Mouse (Mus musculus) heart, embryonic 15.5 days (tissue): Measurements from ENCODE around the gene Ulk4. TPM values are rescaled to one million over a fixed set of nuclear protein-coding genes. Genes with fewer than 3 reads are reported as not detected.
"Not testable (repeated sequence)": the region's sequence is repeated elsewhere in the genome, so short reads cannot be mapped to it uniquely, and the experiment has no call there.

Source experiments
- ATAC-seq: fragments of 200-750 bp; cut with Nextera tagmentation; replicated peaks from 2 replicates; pipeline ENCODE4 v1.8.0; 2017; ENCODE audit warnings: low read depth, moderate TSS enrichment; ENCODE audit not compliant: insufficient number of reproducible peaks, insufficient read depth, low FRiP score
- H3K27ac ChIP-seq: fragments of 300-500 bp; sonication (generic); 2 replicates; pipeline ENCODE4 v1.5.1; 2015; ENCODE audit warnings: mild to moderate bottlenecking, inconsistent platforms
- H3K27me3 ChIP-seq: fragments of 300-500 bp; sonication (generic); 2 replicates; pipeline ENCODE4 v1.6.1; 2015; ENCODE audit warnings: inconsistent platforms
- H3K36me3 ChIP-seq: fragments of 300-500 bp; sonication (generic); 2 replicates; pipeline ENCODE4 v1.6.1; 2015; ENCODE audit warnings: mild to moderate bottlenecking, inconsistent platforms
- H3K4me1 ChIP-seq: fragments of 300-500 bp; sonication (generic); replicated peaks from 2 replicates; pipeline ENCODE4 v1.6.1; 2015; ENCODE audit warnings: inconsistent platforms
- H3K4me2 ChIP-seq: fragments of 300-500 bp; sonication (generic); 2 replicates; pipeline ENCODE4 v1.6.1; 2015; ENCODE audit warnings: inconsistent platforms, mild to moderate bottlenecking, moderate library complexity
- H3K4me3 ChIP-seq: fragments of 300-500 bp; sonication (generic); 2 replicates; pipeline ENCODE4 v1.5.1; 2015; ENCODE audit warnings: mild to moderate bottlenecking, inconsistent platforms
- H3K9ac ChIP-seq: fragments of 300-500 bp; sonication (generic); 2 replicates; pipeline ENCODE4 v1.6.1; 2015; ENCODE audit warnings: mild to moderate bottlenecking, inconsistent platforms
- H3K9me3 ChIP-seq: fragments of 300-500 bp; sonication (generic); replicated peaks from 2 replicates; pipeline ENCODE4 v1.6.1; 2016; ENCODE audit warnings: inconsistent platforms
- WGBS: fragments of 180-500 bp; shearing (Covaris S2); methylation state at CpG from one replicate; pipeline ENCODE4 v1.1.7; 2015; ENCODE audit warnings: mixed read lengths; 5-methylcytosine and 5-hydroxymethylcytosine counted together
- polyA plus RNA-seq: library from polyadenylated mRNA; unstranded; fragments of >200 nt; fragmentation: Nextera tagmentation; extraction: Ambion mirVana; gene quantifications from 2 replicates; pipeline ENCODE4 v1.2.1, GENCODE M21; 2015

Ulk4 gene
- polyA plus RNA-seq, 1 experiment from 2014 or later: 89.3 TPM

DNA sequence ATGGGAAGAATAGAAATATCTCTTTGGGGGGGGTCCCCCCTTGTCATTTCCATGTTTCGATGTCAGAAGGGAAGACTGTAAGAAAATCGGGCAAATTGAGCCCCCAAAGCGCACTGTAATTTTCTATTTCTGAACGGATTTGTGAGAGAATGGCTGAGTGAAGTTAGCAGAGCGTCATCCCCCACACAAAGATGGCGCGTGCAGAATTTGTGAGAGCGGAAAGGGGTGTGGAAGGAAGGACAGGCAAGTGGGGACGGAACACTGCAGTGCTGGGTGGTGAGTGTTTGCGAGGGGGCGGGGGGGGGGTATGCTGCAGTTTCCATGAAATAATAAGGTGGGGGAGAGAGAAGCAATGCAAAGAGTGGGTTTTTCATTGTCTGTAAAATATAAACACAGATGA lies 347.9 kb downstream of the Ulk4 start, which contains the start of gene Ctnnb1:
TSS of gene Ctnnb1 (plus strand) at position 136 of the 400 bp plus-strand sequence.
- H3K4me3 ChIP-seq: no peak within 1 kb of the TSS
- H3K9me3 ChIP-seq: no peaks in the 10 kb centered on the region
- H3K4me1 ChIP-seq: peaks cover 5% of the 10 kb centered on the region
- no peaks in the 10 kb centered on the region for H3K27me3 ChIP-seq
- no peak within 1 kb of the TSS for H3K9ac ChIP-seq
- no peaks in the 10 kb centered on the region for H3K36me3 ChIP-seq
- WGBS: 85% methylated on average over 11 of the region's 11 CpGs
- no peak within 1 kb of the TSS for H3K4me2 ChIP-seq
- no peak within 1 kb of the TSS for H3K27ac ChIP-seq
- no peak for ATAC-seq

DNA sequence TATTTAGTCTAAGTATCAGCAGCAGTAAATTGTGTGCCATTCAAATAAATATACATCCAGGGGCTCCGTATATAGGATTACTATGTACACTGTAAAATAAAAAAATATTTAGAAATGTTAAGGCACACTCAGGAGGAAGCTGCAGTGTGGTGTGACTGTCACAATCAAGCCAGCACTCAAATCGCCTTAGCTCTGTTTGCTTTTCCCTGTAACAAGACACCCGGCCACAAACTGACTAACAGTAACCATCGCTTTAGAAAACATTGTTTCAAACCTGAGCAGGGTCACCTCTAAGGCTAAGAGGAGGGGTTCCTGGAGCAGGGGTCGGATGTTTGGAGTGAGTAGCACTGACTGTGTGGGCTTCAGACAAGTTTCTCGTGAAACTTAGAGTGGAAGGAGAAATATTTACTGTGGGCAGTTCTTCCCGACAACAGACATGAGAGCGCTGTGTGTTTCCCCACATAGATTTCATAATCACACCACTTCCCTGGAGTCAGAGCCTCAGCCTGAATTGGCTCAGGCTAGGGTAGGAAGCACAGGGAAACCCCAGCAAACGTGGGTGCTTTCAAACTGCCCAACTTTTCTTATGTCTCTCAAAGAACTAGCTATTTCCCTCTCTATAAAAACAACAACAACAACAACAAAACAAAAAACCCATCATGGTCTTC lies 349.9 kb downstream of the Ulk4 start:
- H3K4me1 ChIP-seq: no peaks in the 10 kb centered on the region; the same call in 1 of the 2 replicates
- no peaks in the 10 kb centered on the region for H3K36me3 ChIP-seq
- no peaks in the 10 kb centered on the region for H3K9me3 ChIP-seq
- WGBS: 28% methylated on average over 9 of the region's 9 CpGs
- ATAC-seq: no peak
- no peak overlapping the region for H3K4me3 ChIP-seq
- no peak overlapping the region for H3K4me2 ChIP-seq
- no peaks in the 10 kb centered on the region for H3K27me3 ChIP-seq
- H3K9ac ChIP-seq: no peak overlapping the region
- no peak overlapping the region for H3K27ac ChIP-seq

DNA sequence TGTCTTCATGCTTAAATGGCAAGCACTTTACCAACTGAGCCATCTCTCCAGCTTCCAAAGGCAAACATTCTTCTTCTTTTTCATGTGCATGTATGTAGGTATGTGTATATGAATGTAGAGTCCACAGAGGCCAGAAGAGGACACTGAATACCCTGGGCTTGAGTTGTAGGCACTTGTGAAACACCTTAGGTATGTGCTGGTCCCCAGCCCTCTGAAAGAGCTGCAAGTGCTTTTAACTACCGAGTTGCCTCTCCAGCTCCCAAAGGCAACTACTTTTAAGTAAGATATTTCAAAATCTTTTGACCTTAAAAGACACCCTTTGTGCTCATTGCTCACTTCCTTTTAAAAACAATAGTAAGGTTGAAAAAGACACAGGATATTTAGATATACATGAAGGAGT lies 350.9 kb downstream of the Ulk4 start:
- H3K9ac ChIP-seq: no peak overlapping the region
- no peaks in the 10 kb centered on the region for H3K9me3 ChIP-seq
- no peak overlapping the region for H3K4me2 ChIP-seq
- no peaks in the 10 kb centered on the region for H3K36me3 ChIP-seq
- no peaks in the 10 kb centered on the region; the same call in 1 of the 2 replicates for H3K4me1 ChIP-seq
- 37% methylated on average over 1 of the region's 1 CpGs for WGBS
- H3K27me3 ChIP-seq: no peaks in the 10 kb centered on the region
- H3K4me3 ChIP-seq: no peak overlapping the region
- ATAC-seq: no peak
- H3K27ac ChIP-seq: no peak overlapping the region

DNA sequence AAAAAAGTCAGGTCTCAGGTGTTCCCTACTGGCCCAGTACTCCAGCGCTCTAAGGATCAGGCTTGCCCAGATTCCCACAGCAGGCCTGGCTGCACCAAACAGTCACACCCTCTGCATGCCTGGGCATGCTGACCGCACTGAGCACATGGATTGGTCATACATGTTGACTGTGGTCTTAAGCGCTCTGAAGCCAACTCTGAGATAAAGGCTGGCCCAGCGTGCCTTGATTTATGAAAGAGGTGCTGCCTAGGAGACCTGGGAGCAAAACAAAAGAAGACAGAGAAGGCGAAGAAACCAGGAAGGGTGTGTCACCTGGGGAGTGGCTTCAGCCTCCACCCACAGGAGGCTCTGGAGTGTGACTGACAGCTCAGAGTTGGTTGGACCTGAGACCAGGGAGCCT lies 357.9 kb downstream of the Ulk4 start:
- no peaks in the 10 kb centered on the region for H3K27me3 ChIP-seq
- peaks cover 11% of the 10 kb centered on the region for H3K4me1 ChIP-seq
- no peak overlapping the region for H3K4me3 ChIP-seq
- 57% methylated on average over 5 of the region's 5 CpGs for WGBS
- H3K9ac ChIP-seq: no peak overlapping the region
- no peaks in the 10 kb centered on the region for H3K9me3 ChIP-seq
- no peak overlapping the region for H3K27ac ChIP-seq
- no peaks in the 10 kb centered on the region for H3K36me3 ChIP-seq
- no peak overlapping the region for H3K4me2 ChIP-seq
- ATAC-seq: no peak

DNA sequence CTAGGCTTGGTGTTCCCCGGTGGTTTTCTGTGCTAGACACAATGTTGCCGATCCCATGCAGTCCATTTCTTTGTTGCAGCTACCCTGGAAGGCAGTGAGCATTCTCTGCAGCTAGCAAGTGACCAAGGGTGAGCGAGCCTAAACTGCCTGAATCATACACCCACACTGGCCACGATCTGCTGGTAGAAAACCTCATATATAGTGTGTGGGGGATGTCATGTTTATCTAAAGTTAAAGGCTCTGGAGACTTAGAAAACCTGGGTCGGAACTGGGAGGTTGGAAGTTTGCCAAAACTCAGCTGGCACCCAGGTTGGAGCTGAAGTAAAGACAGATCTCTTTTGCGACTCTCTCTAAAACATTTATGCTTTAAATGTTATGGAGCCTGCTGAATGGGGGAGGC lies 358.4 kb downstream of the Ulk4 start:
- H3K27ac ChIP-seq: no peak overlapping the region
- no peak overlapping the region for H3K9ac ChIP-seq

DNA sequence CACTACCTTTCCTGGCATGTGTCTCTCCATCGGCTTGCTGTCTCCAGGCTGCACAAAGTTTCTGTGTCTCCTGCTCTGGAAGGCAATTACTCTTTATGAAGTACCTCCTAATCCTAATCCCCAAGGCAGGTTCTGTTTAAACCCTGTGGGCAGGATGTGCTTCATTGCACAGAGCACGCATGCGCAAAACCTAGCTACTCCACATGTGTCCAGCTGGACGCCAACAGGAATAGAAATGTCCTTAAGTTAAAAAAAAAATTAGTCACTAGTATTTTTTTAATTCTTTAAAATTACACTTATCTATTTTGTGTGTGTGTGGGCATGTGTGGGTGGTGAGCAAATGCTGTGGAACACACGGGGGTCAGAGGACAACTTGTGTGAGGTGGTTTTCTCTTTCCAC lies 358.8 kb downstream of the Ulk4 start:
- Histone ChIP-seq H3K4me3 (no peak overlapping the region), H3K9me3 (no peaks in the 10 kb centered on the region), H3K9ac (no peak overlapping the region), H3K4me1 (peaks cover 11% of the 10 kb centered on the region), H3K27me3 (no peaks in the 10 kb centered on the region), H3K4me2 (no peak overlapping the region), H3K27ac (no peak overlapping the region), H3K36me3 (no peaks in the 10 kb centered on the region)
- WGBS: 81% methylated on average over 5 of the region's 5 CpGs
- ATAC-seq: no peak

More for the DNA sequence above, 358.4 kb downstream of the Ulk4 start:
- Histone ChIP-seq H3K9me3 (no peaks in the 10 kb centered on the region), H3K4me2 (no peak overlapping the region), H3K4me1 (peaks cover 11% of the 10 kb centered on the region), H3K27me3 (no peaks in the 10 kb centered on the region), H3K36me3 (no peaks in the 10 kb centered on the region), H3K4me3 (no peak overlapping the region)
- WGBS: 29% methylated on average over 6 of the region's 6 CpGs
- no peak for ATAC-seq

DNA sequence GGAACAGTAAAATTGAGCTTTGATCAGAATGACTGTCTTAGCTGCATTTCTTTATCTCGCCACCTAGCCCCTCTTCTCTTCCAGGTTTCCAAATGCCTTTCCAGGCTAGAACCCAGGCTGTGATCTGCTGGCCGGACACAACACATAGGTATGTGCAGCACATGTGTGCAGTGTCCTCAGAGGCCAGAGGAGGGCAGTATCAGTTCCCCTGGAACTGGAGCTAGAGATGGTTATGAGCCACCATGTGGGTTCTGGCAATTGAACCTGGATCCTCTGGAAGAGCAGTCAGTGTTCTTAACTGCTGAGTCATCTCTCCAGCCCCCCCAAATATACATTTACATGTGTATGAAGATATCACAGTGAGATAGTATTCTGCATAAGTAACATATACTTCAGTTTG lies 359.4 kb downstream of the Ulk4 start:
- H3K9me3 ChIP-seq, ATAC-seq: not testable (repeated sequence)
- 95% methylated on average over 2 of the region's 2 CpGs for WGBS

DNA sequence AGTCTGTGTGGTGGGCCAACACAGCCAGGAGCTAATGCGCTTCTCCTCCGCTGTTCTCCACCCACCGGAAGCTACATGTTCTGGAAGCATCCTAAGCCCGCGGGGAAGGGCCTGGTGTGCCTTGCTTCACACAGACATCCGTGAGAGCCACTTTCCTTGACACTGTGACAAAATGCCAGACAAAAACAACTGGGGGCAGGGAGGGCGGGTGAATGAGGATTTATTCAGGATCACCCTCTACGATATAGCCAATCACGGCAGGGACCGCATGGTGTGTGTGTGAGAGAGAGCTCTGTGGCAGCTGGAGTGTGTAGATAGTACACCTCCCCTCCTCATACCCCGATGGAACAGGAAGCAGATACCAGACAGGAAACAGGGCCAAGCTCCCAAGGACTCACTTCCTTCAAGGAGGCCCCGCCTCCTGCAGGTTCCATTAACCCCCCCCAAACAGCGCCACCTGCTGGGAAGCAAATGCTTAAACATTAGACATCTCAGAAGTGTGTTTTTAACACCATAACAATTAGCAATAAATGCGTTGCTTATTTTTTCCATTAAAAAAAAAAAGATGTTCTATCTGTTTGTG lies 362.0 kb downstream of the Ulk4 start:
- Histone ChIP-seq H3K4me2 (0 out of 2 replicates have a peak overlapping the region, but pooled peaks have one; percentile 3), H3K4me1 (peaks cover 11% of the 10 kb centered on the region), H3K27me3 (no peaks in the 10 kb centered on the region), H3K36me3 (no peaks in the 10 kb centered on the region), H3K4me3 (no peak overlapping the region), H3K9me3 (no peaks in the 10 kb centered on the region), H3K27ac (peak overlapping the region; percentile 58), H3K9ac (no peak overlapping the region)
- ATAC-seq: peak; percentile 66
- 74% methylated on average over 14 of the region's 14 CpGs for WGBS

More for the DNA sequence above, 359.4 kb downstream of the Ulk4 start:
- not testable (repeated sequence) for H3K4me2 ChIP-seq, H3K9ac ChIP-seq, H3K36me3 ChIP-seq, H3K27me3 ChIP-seq, H3K4me3 ChIP-seq, H3K27ac ChIP-seq
- peaks cover 11% of the 10 kb centered on the region for H3K4me1 ChIP-seq

DNA sequence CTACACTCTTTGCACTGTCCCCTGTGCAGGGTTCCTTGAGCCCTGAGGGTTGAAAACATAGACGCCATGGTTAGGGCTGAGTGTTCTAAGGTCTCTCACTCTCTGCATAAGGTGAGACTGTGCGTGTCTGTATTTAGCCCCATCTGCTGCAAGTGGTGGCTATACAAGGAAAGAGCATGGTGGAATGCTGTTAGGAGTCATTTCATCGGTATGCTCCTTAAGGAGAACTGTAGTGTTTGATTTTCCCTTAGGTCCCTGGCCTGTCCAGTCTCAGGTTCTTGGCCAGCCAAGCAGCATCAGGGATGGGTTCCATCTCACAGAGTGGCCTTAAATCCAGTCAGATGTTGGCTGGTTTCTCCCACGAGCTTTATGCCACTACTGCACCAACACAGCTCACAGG lies 362.6 kb downstream of the Ulk4 start:
- H3K36me3 ChIP-seq: no peaks in the 10 kb centered on the region
- peak overlapping the region; percentile 58 for H3K27ac ChIP-seq
- 67% methylated on average over 4 of the region's 4 CpGs for WGBS
- no peak overlapping the region for H3K4me3 ChIP-seq
- no peaks in the 10 kb centered on the region for H3K9me3 ChIP-seq
- ATAC-seq: no peak
- H3K27me3 ChIP-seq: no peaks in the 10 kb centered on the region
- H3K9ac ChIP-seq: no peak overlapping the region
- peaks cover 11% of the 10 kb centered on the region for H3K4me1 ChIP-seq
- H3K4me2 ChIP-seq: no peak overlapping the region

DNA sequence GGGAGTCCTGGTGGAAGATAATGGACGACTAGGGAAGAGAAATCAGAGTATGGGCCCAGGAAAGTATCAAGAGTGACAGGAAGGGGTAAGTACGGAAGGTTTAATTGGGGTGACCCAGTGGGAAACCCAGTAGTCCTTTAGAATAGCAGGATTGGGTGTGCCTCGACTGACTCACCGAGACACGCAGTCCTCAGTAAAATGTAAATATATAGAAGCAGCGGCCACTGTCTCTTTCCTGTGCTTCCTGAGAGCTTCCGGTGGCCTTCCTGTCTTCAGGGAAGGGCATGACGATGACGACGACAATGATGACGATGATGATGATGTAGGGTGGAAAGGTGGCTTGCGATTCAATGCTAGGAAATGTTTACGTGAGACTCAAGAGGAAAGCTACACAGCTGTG lies 363.8 kb downstream of the Ulk4 start:
- Histone ChIP-seq H3K36me3 (no peaks in the 10 kb centered on the region), H3K9me3 (no peaks in the 10 kb centered on the region), H3K9ac (no peak overlapping the region), H3K27ac (no peak overlapping the region), H3K4me2 (no peak overlapping the region), H3K27me3 (no peaks in the 10 kb centered on the region), H3K4me1 (peaks cover 3% of the 10 kb centered on the region), H3K4me3 (no peak overlapping the region)
- no peak for ATAC-seq
- 59% methylated on average over 13 of the region's 13 CpGs for WGBS

DNA sequence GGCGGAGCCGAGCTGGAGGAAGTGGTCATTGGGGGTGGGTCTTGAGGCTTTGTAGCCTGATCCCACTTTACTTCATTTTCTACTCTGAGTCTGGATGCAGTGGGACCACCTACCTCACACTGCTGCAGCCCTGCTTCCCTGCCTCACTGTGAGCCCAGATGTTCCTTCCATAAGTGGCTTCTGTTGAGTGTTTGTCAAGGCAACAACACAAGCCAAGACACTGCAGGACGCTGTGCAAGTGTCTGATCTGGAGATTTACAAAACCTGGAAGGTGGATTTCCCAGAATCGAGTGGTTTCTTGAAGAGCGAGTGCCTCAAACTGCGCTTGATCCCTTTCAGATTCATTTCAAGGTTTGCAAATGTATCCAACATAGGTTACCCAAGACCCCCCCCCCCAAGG lies 368.5 kb downstream of the Ulk4 start:
- Histone ChIP-seq H3K9ac (no peak overlapping the region), H3K27ac (no peak overlapping the region), H3K36me3 (no peaks in the 10 kb centered on the region), H3K27me3 (no peaks in the 10 kb centered on the region), H3K4me1 (no peaks in the 10 kb centered on the region; the same call in 1 of the 2 replicates), H3K9me3 (no peaks in the 10 kb centered on the region), H3K4me2 (no peak overlapping the region), H3K4me3 (no peak overlapping the region)
- WGBS: 82% methylated on average over 6 of the region's 6 CpGs
- ATAC-seq: no peak
